ENCODE assay signal across 19 mouse cellular contexts in genomic region chr14:34483469-34484341, GRCm38 (mm10). TPM values are rescaled to one million over a fixed set of nuclear protein-coding genes. Genes with fewer than 3 reads are reported as not detected.
DNase-seq lines count a peak whose midpoint lies in the region; ATAC-seq and TF ChIP-seq lines count a peak whose summit lies in the region.
"Had no signal": no experiment of that assay in that cellular context is flagged by ENCODE, and none has a peak within 500 bp of the region (broad histone marks: within the 10 kb centered on the region; RNA-seq: fewer than 3 reads in every experiment).

No protein-coding gene starts in this region.

- peak; percentile 67; the same call in 1 of the 2 replicates for ATAC-seq in heart, embryonic 11.5 days (replicated peaks; ENCODE audit: insufficient number of reproducible peaks, low FRiP score, low TSS enrichment)
- peak; percentile 68 for ATAC-seq in forebrain, embryonic 13.5 days
- peak; percentile 86 for ATAC-seq in hindbrain, postnatal 0 days
- ATAC-seq: intestine, embryonic 16.5 days; Patski had no signal

- no peaks in the 10 kb centered on the region for H3K9me3 ChIP-seq in heart, embryonic 11.5 days (replicated peaks; ENCODE audit: control insufficient read depth, low read length)
- H3K9me3 ChIP-seq in forebrain, embryonic 13.5 days (replicated peaks), result no peaks in the 10 kb centered on the region
- no peaks in the 10 kb centered on the region for H3K9me3 ChIP-seq in hindbrain, postnatal 0 days (ENCODE audit: low read length)
- H3K9me3 ChIP-seq: liver, embryonic 15.5 days had no signal

- H3K4me2 ChIP-seq in heart, embryonic 11.5 days, result peak overlapping the region; percentile 40
- no peak overlapping the region for H3K4me2 ChIP-seq in forebrain, embryonic 13.5 days
- H3K4me2 ChIP-seq in hindbrain, postnatal 0 days (ENCODE audit: low read depth, low read length), result no peak overlapping the region
- H3K4me2 ChIP-seq: liver, embryonic 15.5 days had no signal

- peaks cover 28% of the 10 kb centered on the region for H3K4me1 ChIP-seq in heart, embryonic 11.5 days (ENCODE audit: control insufficient read depth, insufficient read depth, low read length)
- peaks cover 29% of the 10 kb centered on the region for H3K4me1 ChIP-seq in forebrain, embryonic 13.5 days
- H3K4me1 ChIP-seq in hindbrain, postnatal 0 days (ENCODE audit: insufficient read depth, low read length), result no peaks in the 10 kb centered on the region
- H3K4me1 ChIP-seq: liver, embryonic 15.5 days had no signal

- 0 out of 2 replicates have a peak overlapping the region, but pooled peaks have one; percentile 22 for H3K9ac ChIP-seq in heart, embryonic 11.5 days (ENCODE audit: low read depth, low read length)
- no peak overlapping the region for H3K9ac ChIP-seq in forebrain, embryonic 13.5 days
- no peak overlapping the region for H3K9ac ChIP-seq in hindbrain, postnatal 0 days (replicated peaks; ENCODE audit: low read length)
- H3K9ac ChIP-seq: liver, embryonic 15.5 days had no signal

- TF ChIP-seq CTCF in hindbrain, postnatal 0 days (IDR thresholded peaks at IDR 0.05; ENCODE audit: low read depth), result no peak

- no peaks in the 10 kb centered on the region for H3K27me3 ChIP-seq in heart, embryonic 11.5 days (ENCODE audit: control insufficient read depth, insufficient read depth, low read length)
- H3K27me3 ChIP-seq in forebrain, embryonic 13.5 days, result no peaks in the 10 kb centered on the region
- no peaks in the 10 kb centered on the region for H3K27me3 ChIP-seq in hindbrain, postnatal 0 days (ENCODE audit: insufficient read depth, low read length)
- H3K27me3 ChIP-seq: Patski had no signal

- DNase-seq in heart, postnatal 14 days, result no peak
- peak; percentile 78 for DNase-seq in Muller cell, postnatal 12 days (ENCODE audit: inconsistent ontology term)
- DNase-seq in hindbrain, postnatal 0 days (ENCODE audit: low spot score), result peak; percentile 27
- no peak for DNase-seq in adrenal gland, postnatal 14 days
- DNase-seq in left cerebral cortex, adult 11 months (ENCODE audit: low spot score), result no peak
- DNase-seq in lung, postnatal 4 days, result no peak
- DNase-seq: cerebellum, postnatal 36 days; gastrocnemius, postnatal 14 days; kidney, postnatal 14 days had no signal

- H3K36me3 ChIP-seq in heart, embryonic 11.5 days (ENCODE audit: control insufficient read depth, insufficient read depth, low read length), result no peaks in the 10 kb centered on the region
- no peaks in the 10 kb centered on the region for H3K36me3 ChIP-seq in forebrain, embryonic 13.5 days (ENCODE audit: poor library complexity, severe bottlenecking)
- H3K36me3 ChIP-seq in hindbrain, postnatal 0 days (ENCODE audit: insufficient read depth, low read length), result no peaks in the 10 kb centered on the region
- H3K36me3 ChIP-seq: liver, embryonic 15.5 days had no signal

- no peak overlapping the region for H3K4me3 ChIP-seq in heart, embryonic 11.5 days (ENCODE audit: low read depth, low read length)
- no peak overlapping the region for H3K4me3 ChIP-seq in forebrain, embryonic 13.5 days
- H3K4me3 ChIP-seq in hindbrain, postnatal 0 days (ENCODE audit: low read length), result no peak overlapping the region
- H3K4me3 ChIP-seq: liver, embryonic 15.5 days had no signal

- peak overlapping the region; percentile 42; the same call in 1 of the 2 replicates for H3K27ac ChIP-seq in heart, embryonic 11.5 days (ENCODE audit: low read depth, low read length)
- H3K27ac ChIP-seq in forebrain, embryonic 13.5 days, result peak overlapping the region; percentile 33; the same call in 1 of the 2 replicates
- H3K27ac ChIP-seq in hindbrain, postnatal 0 days, result peak overlapping the region; percentile 60
- H3K27ac ChIP-seq: liver, embryonic 15.5 days; macrophage; stomach, postnatal 0 days had no signal

- intact Hi-C loops in heart, postnatal 14 days (cut with DNase I), result no loop called here

- WGBS in heart, embryonic 11.5 days (ENCODE audit: insufficient replicate concordance), result 37% methylated on average over 6 of the region's 6 CpGs
- WGBS in forebrain, embryonic 13.5 days, result 53% methylated on average over 6 of the region's 6 CpGs
- WGBS in hindbrain, postnatal 0 days, result 43% methylated on average over 6 of the region's 6 CpGs

RNA-seq across cellular contexts. Expression of gene Bmpr1a, which starts 19.4 kb away (rescaled TPM):
- polyA plus RNA-seq in heart, embryonic 11.5 days (2014; fragmentation: Nextera tagmentation; extraction: Ambion mirVana), result 48.1 and 48.5 TPM in 2 replicates
- 10 to 100 TPM; 73.6 to 77.2 TPM for total RNA-seq in heart, postnatal 14 days (2021)
- polyA plus RNA-seq in forebrain, embryonic 13.5 days (2015; fragmentation: Nextera tagmentation; extraction: Ambion mirVana), result 24.9 and 25.5 TPM in 2 replicates
- total RNA-seq in hindbrain, postnatal 0 days (2014; rRNA removed), result 52.5 and 53.8 TPM in 2 replicates
- 20.6 and 21.1 TPM in 2 replicates for polyA plus RNA-seq in hindbrain, postnatal 0 days (2015; fragmentation: Nextera tagmentation; extraction: Ambion mirVana)
- 53.5 and 53.7 TPM in 2 replicates for total RNA-seq in adrenal gland, postnatal 14 days (2021)

RNA-seq across cellular contexts. Expression of gene 9230112D13Rik, which starts 38.9 kb away (rescaled TPM):
- polyA plus RNA-seq in heart, embryonic 11.5 days (2014; fragmentation: Nextera tagmentation; extraction: Ambion mirVana), result not detected in 2 replicates
- not detected for total RNA-seq in heart, postnatal 14 days (2021)
- polyA plus RNA-seq in forebrain, embryonic 13.5 days (2015; fragmentation: Nextera tagmentation; extraction: Ambion mirVana), result not detected in 2 replicates
- total RNA-seq in hindbrain, postnatal 0 days (2014; rRNA removed), result not detected in 2 replicates
- polyA plus RNA-seq in hindbrain, postnatal 0 days (2015; fragmentation: Nextera tagmentation; extraction: Ambion mirVana), result not detected in 2 replicates
- total RNA-seq in adrenal gland, postnatal 14 days (2021), result not detected in 2 replicates
- total RNA-seq: adrenal gland, adult 18-20 months; gastrocnemius, postnatal 14 days; layer of hippocampus, postnatal 25 days had no signal
- polyA plus RNA-seq: intestine, embryonic 16.5 days; limb, embryonic 11.5 days; liver, embryonic 15.5 days; macrophage; Patski; stomach, postnatal 0 days had no signal

Comparison
In these comparisons a context has a peak if more than half of its experiments do, and no peak if none do; other contexts are left out.
1. DNase-seq: peak in Muller cell, postnatal 12 days (single experiment) and hindbrain, postnatal 0 days (single experiment); none in heart, postnatal 14 days (0 of 2), adrenal gland, postnatal 14 days (single experiment), left cerebral cortex, adult 11 months (single experiment) and lung, postnatal 4 days (0 of 2).
2. Peak in every context shown above with its lines, with median percentiles within 50 percentile points of each other: ATAC-seq and H3K27ac ChIP-seq.